Mouse (Mus musculus) liver, embryonic 14.5 days (tissue): ENCODE data around the gene Elavl3. TPM values are rescaled to one million over a fixed set of nuclear protein-coding genes. Genes with fewer than 3 reads are reported as not detected.

Experiments
- ATAC-seq: fragments of 200-750 bp; cut with Nextera tagmentation; 2 replicates; pipeline ENCODE4 v1.8.0; 2017; ENCODE audit warnings: moderate number of reproducible peaks, mild to moderate bottlenecking, moderate library complexity; ENCODE audit not compliant: insufficient read depth
- DNase-seq, 3 experiments: peaks; one replicate each; pipeline ENCODE4 v3.0.0-alpha.2; 2012 to 2013; ENCODE audit warnings: low read depth in 3 of 3, low spot score in 3 of 3
- H3K27ac ChIP-seq: fragments of 300-500 bp; sonication (generic); 2 replicates; pipeline ENCODE4 v1.5.1; 2014; ENCODE audit warnings: moderate library complexity, mild to moderate bottlenecking, control low read depth, inconsistent platforms
- H3K27me3 ChIP-seq: fragments of 300-500 bp; sonication (generic); 2 replicates; pipeline ENCODE4 v1.6.1; 2014; ENCODE audit warnings: mild to moderate bottlenecking, low read length, moderate library complexity; ENCODE audit not compliant: control insufficient read depth, insufficient read depth
- H3K36me3 ChIP-seq: fragments of 300-500 bp; sonication (generic); replicated peaks from 2 replicates; pipeline ENCODE4 v1.6.1; 2014; ENCODE audit warnings: low read depth; ENCODE audit not compliant: control insufficient read depth, insufficient read depth
- H3K4me1 ChIP-seq, 2 experiments: fragments of 200-500 bp in 1 of 2; fragments of 300-500 bp in 1 of 2; sonication (generic) in 1 of 2; replicated peaks; 2 replicates each; pipeline ENCODE4 v1.6.1; 2012 to 2014; ENCODE audit warnings: antibody characterized with exemption in 1 of 2, inconsistent platforms in 1 of 2, low read length in 1 of 2; ENCODE audit not compliant: control insufficient read depth in 2 of 2, insufficient read depth in 2 of 2
- H3K4me2 ChIP-seq: fragments of 300-500 bp; sonication (generic); 2 replicates; pipeline ENCODE4 v1.6.1; 2014; ENCODE audit warnings: low read depth, mild to moderate bottlenecking, control low read depth, moderate library complexity
- H3K4me3 ChIP-seq, 2 experiments: fragments of 200-500 bp in 1 of 2; fragments of 300-500 bp in 1 of 2; sonication (generic) in 1 of 2; 2 replicates each; pipeline ENCODE4 v1.5.1; 2012 to 2014; ENCODE audit warnings: low read depth in 2 of 2, low read length in 2 of 2, mild to moderate bottlenecking in 2 of 2, control low read depth in 1 of 2, inconsistent platforms in 1 of 2, moderate library complexity in 1 of 2; ENCODE audit not compliant: insufficient read depth in 1 of 2
- H3K9ac ChIP-seq: fragments of 300-500 bp; sonication (generic); replicated peaks from 2 replicates; pipeline ENCODE4 v1.6.1; 2014; ENCODE audit warnings: mild to moderate bottlenecking, control low read depth, moderate library complexity
- H3K9me3 ChIP-seq: fragments of 300-500 bp; sonication (generic); 2 replicates; pipeline ENCODE4 v1.6.1; 2016; ENCODE audit warnings: low read length, mixed read lengths; ENCODE audit not compliant: control insufficient read depth
- CTCF ChIP-seq: IDR thresholded peaks from 2 replicates; pipeline ENCODE4 v1.5.1; 2016; ENCODE audit warnings: antibody characterized with exemption, low read depth, control low read depth
- EP300 ChIP-seq: IDR thresholded peaks from 2 replicates; pipeline ENCODE4 v1.6.1; 2016; ENCODE audit warnings: antibody characterized with exemption, low read depth
- WGBS: fragments of 180-500 bp; shearing (Covaris S2); extraction: QIAGEN DNeasy Blood & Tissue Kit; methylation state at CpG from one replicate; pipeline ENCODE4 v1.1.7; 2014; ENCODE audit not compliant: insufficient replicate concordance; 5-methylcytosine and 5-hydroxymethylcytosine counted together
- polyA plus RNA-seq, 2 experiments: library from polyadenylated mRNA; depleted of rRNA in 1 of 2; stranded (reverse) in 1 of 2; unstranded in 1 of 2; fragments of >200 nt; fragmentation: Nextera tagmentation in 1 of 2; extraction: Ambion mirVana in 1 of 2; gene quantifications; 2 replicates each; pipeline versions ENCODE4 v1.2.1 to v1.2.3; 2012 to 2014

Gene Elavl3
- polyA plus RNA-seq, 2 experiments = 0.01 TPM; not detected in 1

GRCm38 (mm10) chr9:22061339-22061738 is 9.5 kb upstream of the Elavl3 start:
- H3K9me3 ChIP-seq = no peaks in the 10 kb centered on the region
- no peak overlapping the region for H3K9ac ChIP-seq
- H3K27me3 ChIP-seq = no peaks in the 10 kb centered on the region
- H3K4me2 ChIP-seq = no peak overlapping the region
- no peak overlapping the region for H3K4me3 ChIP-seq
- no peaks in the 10 kb centered on the region for H3K4me1 ChIP-seq
- DNase-seq (no peak), ATAC-seq (no peak)
- H3K36me3 ChIP-seq = peaks cover 12% of the 10 kb centered on the region
- no peak overlapping the region for H3K27ac ChIP-seq
- 65% methylated on average over 2 of the region's 2 CpGs for WGBS
- TF ChIP-seq CTCF = no peak
- TF ChIP-seq EP300 = no peak

GRCm38 (mm10) chr9:22058011-22058424 is 6.2 kb upstream of the Elavl3 start:
- peaks cover 3% of the 10 kb centered on the region for H3K36me3 ChIP-seq
- 0 out of 4 replicates have a peak, but pooled peaks cover 0 to 2% of the 10 kb centered on the region in 2 experiments for H3K4me1 ChIP-seq
- TF ChIP-seq EP300 (no peak), CTCF (no peak)
- no peak for DNase-seq
- H3K9ac ChIP-seq = no peak overlapping the region
- no peak overlapping the region for H3K4me3 ChIP-seq
- H3K27me3 ChIP-seq = peaks cover 14% of the 10 kb centered on the region
- no peak for ATAC-seq
- no peak overlapping the region for H3K27ac ChIP-seq
- 78% methylated on average over 9 of the region's 9 CpGs for WGBS
- no peak overlapping the region for H3K4me2 ChIP-seq
- no peaks in the 10 kb centered on the region for H3K9me3 ChIP-seq

DNA sequence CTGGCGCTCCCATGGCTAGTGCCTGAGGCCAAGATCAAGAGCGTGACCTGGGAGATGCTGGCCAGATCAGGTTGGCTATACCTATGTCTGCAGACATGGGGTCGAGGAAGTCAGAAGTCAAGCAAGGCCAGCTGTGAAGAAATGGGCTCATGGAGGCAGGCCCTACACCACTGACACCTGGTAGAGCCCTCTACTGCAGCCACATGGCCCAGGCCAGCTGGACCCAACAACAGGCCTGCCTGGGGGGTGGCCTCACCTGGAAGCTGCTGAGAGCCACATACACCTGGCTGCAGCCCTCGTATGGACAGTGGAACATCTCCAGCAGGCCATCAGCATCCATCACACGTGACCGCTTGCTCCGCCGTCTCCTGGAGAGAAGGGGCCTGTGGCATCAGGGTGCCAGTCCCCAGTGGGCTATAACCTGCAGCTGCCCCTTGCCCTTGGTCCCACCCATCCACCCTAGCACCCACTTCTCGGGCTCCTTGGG is 5.3 kb upstream of the Elavl3 start:
- Histone ChIP-seq H3K4me2 (no peak overlapping the region), H3K27me3 (peaks cover 24% of the 10 kb centered on the region), H3K36me3 (peaks cover 3% of the 10 kb centered on the region), H3K9ac (no peak overlapping the region), H3K9me3 (no peaks in the 10 kb centered on the region), H3K4me1 (0 out of 4 replicates have a peak, but pooled peaks cover 0 to 2% of the 10 kb centered on the region in 2 experiments), H3K4me3 (no peak overlapping the region), H3K27ac (no peak overlapping the region)
- TF ChIP-seq CTCF = no peak
- TF ChIP-seq EP300 = no peak
- ATAC-seq = no peak
- WGBS = 84% methylated on average over 9 of the region's 9 CpGs
- DNase-seq = no peak

- TF ChIP-seq CTCF (no peak), EP300 (no peak)
These were observed 4.6 kb upstream of the Elavl3 start for GRCm38 (mm10) chr9:22056303-22056910.

DNA sequence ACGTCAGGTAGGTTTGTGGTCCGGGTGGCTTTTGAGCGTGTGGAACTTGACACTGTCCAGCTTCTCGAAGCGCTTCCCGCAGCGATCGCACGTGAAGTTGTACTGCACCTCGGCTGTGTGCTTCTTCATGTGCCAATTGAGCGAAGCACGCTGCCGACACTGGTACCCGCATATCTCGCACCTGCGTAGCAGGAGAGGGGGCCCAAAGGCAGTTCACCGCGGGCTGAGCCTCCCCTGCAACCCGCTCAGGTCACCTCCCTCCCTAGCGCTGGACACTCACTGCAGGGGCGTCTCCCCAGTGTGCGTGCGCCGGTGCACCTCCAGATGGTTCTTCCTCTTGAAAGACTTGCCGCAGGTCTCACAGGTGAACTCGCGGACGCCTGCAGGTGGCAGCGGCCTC is 3.9 kb upstream of the Elavl3 start:
- H3K4me1 ChIP-seq = peaks cover 2 to 3% of the 10 kb centered on the region in 2 experiments; a peak in 2 of 4 replicates
- H3K9me3 ChIP-seq = no peaks in the 10 kb centered on the region
- no peak overlapping the region for H3K4me2 ChIP-seq
- no peak overlapping the region for H3K9ac ChIP-seq
- 37% methylated on average over 29 of the region's 29 CpGs for WGBS
- H3K4me3 ChIP-seq = no peak overlapping the region
- TF ChIP-seq CTCF = no peak
- no peak for TF ChIP-seq EP300
- DNase-seq (no peak), ATAC-seq (no peak)
- peaks cover 37% of the 10 kb centered on the region for H3K27me3 ChIP-seq
- peaks cover 3% of the 10 kb centered on the region for H3K36me3 ChIP-seq
- no peak overlapping the region for H3K27ac ChIP-seq

More at GRCm38 (mm10) chr9:22056303-22056910, 4.6 kb upstream of the Elavl3 start:
- H3K4me2 ChIP-seq = no peak overlapping the region
- no peak overlapping the region for H3K27ac ChIP-seq
- DNase-seq (no peak), ATAC-seq (no peak)
- WGBS = 61% methylated on average over 9 of the region's 9 CpGs
- no peak overlapping the region for H3K4me3 ChIP-seq
- H3K9ac ChIP-seq = no peak overlapping the region
- 0 out of 4 replicates have a peak, but pooled peaks cover 0 to 2% of the 10 kb centered on the region in 2 experiments for H3K4me1 ChIP-seq
- peaks cover 3% of the 10 kb centered on the region for H3K36me3 ChIP-seq
- no peaks in the 10 kb centered on the region for H3K9me3 ChIP-seq
- H3K27me3 ChIP-seq = peaks cover 30% of the 10 kb centered on the region
